Mouse (Mus musculus): ENCODE measurements around the gene Slc25a48. TPM values are rescaled to one million over a fixed set of nuclear protein-coding genes. Genes with fewer than 3 reads are reported as not detected.
A peak's percentile ranks its signal among the peaks of the same experiment; 100 is the strongest.

Slc25a48 gene
- polyA plus RNA-seq, 1 experiment from 2014 or later, result 0.08 TPM

- Histone ChIP-seq H3K4me2 (ENCODE audit: low read depth, low read length) (peak overlapping the region; percentile 72), H3K27me3 (ENCODE audit: control insufficient read depth, insufficient read depth, low read length) (no peaks in the 10 kb centered on the region), H3K36me3 (replicated peaks; ENCODE audit: control insufficient read depth, insufficient read depth, low read depth, low read length) (no peaks in the 10 kb centered on the region), H3K27ac (replicated peaks; ENCODE audit: low read depth, low read length) (no peak overlapping the region), H3K9ac (replicated peaks; ENCODE audit: low read length) (peak overlapping the region; percentile 77), H3K4me1 (ENCODE audit: control insufficient read depth, insufficient read depth, low read length) (no peaks in the 10 kb centered on the region), H3K4me3 (ENCODE audit: low read depth, low read length) (peak overlapping the region; percentile 62), H3K9me3 (replicated peaks; ENCODE audit: control insufficient read depth, low read length) (no peaks in the 10 kb centered on the region)
- DNase-seq (ENCODE audit: low spot score), result no peak
- ATAC-seq (replicated peaks; ENCODE audit: insufficient number of reproducible peaks, low FRiP score, low TSS enrichment, low read depth), result no peak
- WGBS, result 9% methylated on average over 8 of the region's 8 CpGs
Measured at GRCm38 (mm10) chr13:56522821-56523167, 84.6 kb downstream of the Slc25a48 start.

Other genes starting within 250 kb of the Slc25a48 start
- 8.6 and 10.5 TPM in 2 replicates for gene Neurog1, start 186.2 kb upstream of the Slc25a48 start, polyA plus RNA-seq (2014; fragmentation: Nextera tagmentation; extraction: Ambion mirVana)
- 104 and 108 TPM in 2 replicates for gene Cxcl14, start 141.8 kb upstream of the Slc25a48 start, polyA plus RNA-seq (2014; fragmentation: Nextera tagmentation; extraction: Ambion mirVana)
- not detected in 2 replicates for gene Gm3045, start 11.8 kb upstream of the Slc25a48 start, polyA plus RNA-seq (2014; fragmentation: Nextera tagmentation; extraction: Ambion mirVana)
- not detected in 2 replicates for gene Il9, start 43.9 kb downstream of the Slc25a48 start, polyA plus RNA-seq (2014; fragmentation: Nextera tagmentation; extraction: Ambion mirVana)
- gene Fbxl21, start 84.1 kb downstream of the Slc25a48 start, polyA plus RNA-seq (2014; fragmentation: Nextera tagmentation; extraction: Ambion mirVana), result 2.8 and 3.7 TPM in 2 replicates
- gene Lect2, start 110.1 kb downstream of the Slc25a48 start, polyA plus RNA-seq (2014; fragmentation: Nextera tagmentation; extraction: Ambion mirVana), result not detected in 2 replicates
- gene Tgfbi, start 171.2 kb downstream of the Slc25a48 start, polyA plus RNA-seq (2014; fragmentation: Nextera tagmentation; extraction: Ambion mirVana), result 85.8 and 93.6 TPM in 2 replicates